In genomic region chr4:134564093-134564492, GRCm38 (mm10) we compare ENCODE assay signal across 23 mouse cellular contexts. TPM values are rescaled to one million over a fixed set of nuclear protein-coding genes. Genes with fewer than 3 reads are reported as not detected.
"Had no signal": no experiment of that assay in that cellular context is flagged by ENCODE, and none has a peak within 500 bp of the region (broad histone marks: within the 10 kb centered on the region; RNA-seq: fewer than 3 reads in every experiment).

No protein-coding gene starts in this region.

- H3K4me3 ChIP-seq: liver, embryonic 15.5 days; lung, embryonic 15.5 days; megakaryocyte, embryonic 14.5 days; midbrain, embryonic 13.5 days; myocyte; neural tube, embryonic 13.5 days; neural tube, embryonic 15.5 days had no signal

- H3K9ac ChIP-seq: liver, embryonic 15.5 days; liver, postnatal 0 days; lung, embryonic 15.5 days; midbrain, embryonic 13.5 days; neural tube, embryonic 13.5 days; neural tube, embryonic 15.5 days had no signal

- H3K27me3 ChIP-seq: liver, embryonic 15.5 days; lung, embryonic 15.5 days; midbrain, embryonic 13.5 days; neural tube, embryonic 13.5 days; neural tube, embryonic 15.5 days had no signal

- H3K4me1 ChIP-seq: megakaryocyte, embryonic 14.5 days had no signal

- DNase-seq: liver, postnatal 0 days; lung, adult 2 months; lung, postnatal 14 days; lung, postnatal 36 days; retina, postnatal 1 day; right cerebral cortex, adult 18-20 months; right cerebral cortex, postnatal 25 days; right cerebral cortex, postnatal 4 days; spleen, adult 18-20 months; thymus, adult 2 months; thymus, postnatal 25 days; thymus, postnatal 4 days had no signal

- H3K9me3 ChIP-seq: liver, embryonic 15.5 days; lung, embryonic 15.5 days; midbrain, embryonic 13.5 days; neural tube, embryonic 13.5 days; neural tube, embryonic 15.5 days had no signal

- H3K4me2 ChIP-seq: liver, embryonic 15.5 days; lung, embryonic 15.5 days; midbrain, embryonic 11.5 days; midbrain, embryonic 13.5 days; neural tube, embryonic 13.5 days; neural tube, embryonic 15.5 days had no signal

- H3K36me3 ChIP-seq: lung, embryonic 15.5 days had no signal

- H3K27ac ChIP-seq: liver, embryonic 15.5 days; lung, embryonic 15.5 days; macrophage; midbrain, embryonic 13.5 days; neural tube, embryonic 13.5 days; neural tube, embryonic 15.5 days had no signal

- ATAC-seq: liver, postnatal 0 days; lung, postnatal 0 days; midbrain, embryonic 13.5 days; midbrain, embryonic 16.5 days had no signal

RNA-seq across cellular contexts. Expression of gene Aunip, which starts 53.3 kb away (rescaled TPM):
- polyA plus RNA-seq: lung, adult 2 months had no signal
